Mouse (Mus musculus) WW6 (cell line): ENCODE measurements around the gene Mapkbp1.
A peak's percentile ranks its signal among the peaks of the same experiment; 100 is the strongest.

Source experiments
- DNase-seq: peaks from one replicate; pipeline ENCODE4 v3.0.0-alpha.2; 2013; ENCODE audit warnings: low read depth, low spot score

The Mapkbp1 gene

DNA sequence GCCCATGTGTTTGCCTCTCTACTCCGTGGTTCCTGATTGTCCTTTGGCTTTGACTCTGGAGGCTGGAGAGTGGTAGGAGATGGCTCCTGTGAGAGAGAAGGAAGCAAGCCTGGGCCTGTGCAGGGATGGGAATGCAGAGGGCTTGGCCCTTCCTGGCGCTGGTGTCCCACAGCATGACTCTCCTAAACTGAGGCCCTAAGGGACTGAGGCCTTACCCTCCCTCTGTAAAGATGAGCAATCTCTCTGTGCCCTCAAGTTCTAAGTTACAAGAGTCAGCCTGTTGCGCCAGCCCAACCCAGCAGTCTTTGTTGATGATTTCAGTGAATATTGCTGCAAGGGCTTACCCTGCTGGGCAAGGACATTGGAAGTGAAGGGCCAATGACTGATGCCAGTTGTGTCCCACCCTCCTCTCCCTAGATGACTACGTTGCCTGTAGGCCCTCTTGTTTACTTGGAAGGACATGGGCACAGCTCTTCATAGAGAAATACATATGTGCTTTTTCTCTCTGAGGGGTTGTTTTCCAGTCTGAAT lies 35.2 kb downstream of the Mapkbp1 start:
- DNase-seq: no peak

GRCm38 (mm10) chr2:120008672-120009071 lies 36.2 kb downstream of the Mapkbp1 start:
- DNase-seq: no peak

DNA sequence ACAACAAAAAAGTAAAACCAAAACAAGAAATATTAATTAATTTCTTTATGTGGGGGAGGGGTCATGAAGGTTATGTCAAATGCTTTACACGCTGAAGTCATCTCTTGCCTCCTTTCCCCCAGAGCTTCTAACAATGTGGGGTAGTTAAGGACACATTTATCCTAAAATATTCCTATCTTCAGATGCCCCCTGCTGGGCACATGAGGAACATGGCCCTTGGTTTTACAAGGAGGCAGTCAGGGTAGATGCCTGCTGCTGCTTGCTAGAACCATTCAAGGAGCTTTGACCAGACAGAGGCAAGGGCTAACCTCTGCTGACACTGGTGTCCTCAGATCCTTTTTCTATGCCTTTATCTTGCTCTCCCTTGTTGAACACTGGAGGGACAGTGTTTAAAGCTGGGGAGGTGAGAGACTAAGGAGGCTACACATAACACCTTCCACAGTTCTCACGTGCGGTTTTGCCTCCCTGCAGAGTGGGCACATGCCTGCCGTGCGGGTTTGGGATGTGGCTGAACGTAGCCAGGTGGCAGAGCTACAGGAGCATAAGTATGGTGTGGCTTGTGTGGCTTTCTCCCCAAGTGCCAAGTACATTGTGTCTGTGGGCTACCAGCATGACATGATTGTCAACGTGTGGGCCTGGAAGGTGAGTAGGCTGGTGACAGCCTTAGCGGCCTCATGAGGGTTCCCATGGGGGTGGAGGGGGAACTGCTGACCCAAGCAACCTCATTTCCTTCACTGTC lies 39.1 kb downstream of the Mapkbp1 start:
- no peak for DNase-seq

DNA sequence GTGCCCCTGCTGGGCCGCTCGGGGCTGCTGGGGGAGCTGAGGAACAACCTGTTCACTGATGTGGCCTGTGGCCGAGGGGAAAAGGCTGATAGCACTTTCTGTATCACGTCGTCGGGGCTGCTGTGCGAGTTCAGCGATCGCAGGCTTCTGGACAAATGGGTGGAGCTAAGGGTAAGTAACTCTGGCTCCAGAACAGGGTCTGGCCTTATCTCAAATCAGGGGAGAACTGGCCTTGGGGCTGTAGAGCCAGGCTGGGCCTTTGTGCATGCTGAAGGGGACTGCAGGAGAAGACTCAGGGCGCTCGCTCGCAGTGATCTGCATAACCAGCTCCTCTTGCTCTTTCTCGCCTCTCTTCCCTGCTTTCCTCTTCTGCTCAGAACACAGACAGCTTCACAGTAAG lies 40.4 kb downstream of the Mapkbp1 start:
- no peak for DNase-seq

GRCm38 (mm10) chr2:120013831-120014486 lies 41.5 kb downstream of the Mapkbp1 start:
- no peak for DNase-seq

GRCm38 (mm10) chr2:120015882-120016281 lies 43.4 kb downstream of the Mapkbp1 start:
- no peak for DNase-seq

DNA sequence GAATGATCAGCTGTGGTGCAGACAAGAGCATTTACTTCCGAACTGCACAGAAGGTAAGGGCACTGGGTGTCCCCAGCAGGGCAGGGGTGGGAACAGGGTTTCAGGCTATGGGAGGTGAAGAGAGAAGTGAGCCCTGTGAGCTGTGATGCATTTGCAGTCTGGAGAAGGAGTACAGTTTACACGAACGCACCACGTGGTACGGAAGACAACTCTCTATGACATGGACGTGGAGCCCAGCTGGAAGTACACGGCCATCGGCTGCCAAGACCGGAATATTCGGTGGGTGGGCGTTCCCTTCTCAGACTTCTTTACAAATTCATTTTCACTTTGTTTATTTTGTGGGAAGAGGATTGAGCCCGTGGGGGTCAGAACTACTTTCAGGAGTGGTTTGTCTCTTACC lies 45.1 kb downstream of the Mapkbp1 start:
- DNase-seq: no peak

- DNase-seq: no peak
Measured at GRCm38 (mm10) chr2:120024337-120024736, 51.8 kb downstream of the Mapkbp1 start.

DNA sequence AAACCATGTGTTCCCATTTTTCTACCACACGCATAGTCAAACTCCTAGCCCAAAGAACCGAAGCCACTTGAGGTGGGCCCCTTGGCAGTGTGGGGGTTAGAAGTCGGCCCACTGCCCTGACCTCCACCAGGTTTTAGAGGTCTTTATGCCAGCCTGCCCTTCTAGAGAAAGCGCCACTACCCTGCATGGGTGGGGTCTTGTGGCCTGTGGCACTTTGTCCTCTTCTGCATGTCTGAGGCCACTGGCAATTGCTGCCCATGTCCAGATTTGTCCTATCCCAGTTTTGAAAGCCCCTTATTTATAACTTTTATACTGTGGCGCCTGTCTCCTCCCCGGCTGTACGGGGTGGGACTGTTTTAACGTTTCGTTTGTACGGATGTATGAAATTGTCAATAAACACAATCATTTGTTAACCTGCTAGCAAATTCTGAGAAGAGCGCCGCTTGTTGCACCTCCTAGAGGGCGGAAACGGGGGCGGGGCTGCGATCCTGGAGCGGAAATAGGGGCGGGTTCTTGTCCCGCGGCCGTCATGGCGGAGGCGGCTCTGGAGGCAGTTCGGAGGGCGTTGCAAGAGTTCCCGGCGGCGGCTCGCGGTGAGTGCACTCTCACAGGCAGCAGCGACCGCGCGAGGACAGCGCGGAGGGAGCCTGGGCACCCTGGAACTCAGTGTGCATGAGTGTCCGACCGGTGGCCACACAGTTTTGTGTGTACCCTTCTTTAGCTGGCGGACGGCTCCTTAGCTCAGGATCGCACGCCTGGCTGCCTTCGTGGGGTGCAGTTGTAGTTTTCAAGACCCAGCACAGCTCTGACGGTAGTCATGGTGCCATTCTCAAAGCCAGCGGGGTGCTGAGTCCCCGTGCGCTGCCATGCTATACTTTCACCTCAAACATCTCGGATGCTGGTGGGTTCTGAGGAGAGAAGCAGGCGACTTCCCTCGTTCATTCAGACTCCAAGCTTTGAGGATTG lies 54.8 kb downstream of the Mapkbp1 start, which contains the start of the genes Jmjd7 and Gm28042:
Jmjd7 (plus strand) TSS at position 500 of the 966 bp plus-strand sequence.
Gm28042 (plus strand) TSS at position 510 of the 966 bp plus-strand sequence.
- peak; percentile 52 for DNase-seq

- no peak for DNase-seq
Measured at GRCm38 (mm10) chr2:120027950-120028331, 55.4 kb downstream of the Mapkbp1 start.

DNA sequence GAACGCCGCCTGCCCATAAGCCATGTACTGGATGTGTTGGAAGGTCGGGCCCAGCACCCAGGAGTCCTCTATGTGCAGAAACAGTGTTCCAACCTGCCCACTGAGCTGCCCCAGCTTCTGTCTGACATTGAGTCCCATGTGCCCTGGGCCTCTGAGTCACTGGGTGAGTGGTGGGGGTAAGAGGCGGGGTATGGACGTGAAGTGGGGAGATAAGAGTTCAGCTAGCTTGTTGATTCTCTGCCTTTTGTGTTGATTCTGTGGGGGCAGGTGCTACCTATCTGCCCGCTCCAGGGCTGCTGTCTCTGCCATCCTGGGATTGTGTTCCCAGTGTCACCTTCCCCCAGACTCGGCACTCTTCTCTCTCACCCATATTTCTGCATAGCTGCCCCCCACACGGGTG lies 57.9 kb downstream of the Mapkbp1 start:
- DNase-seq: no peak

- no peak for DNase-seq
Measured at GRCm38 (mm10) chr2:120032726-120033467, 60.4 kb downstream of the Mapkbp1 start, which contains the start of gene Pla2g4b. TSS of gene Pla2g4b (plus strand) at chr2:120033417.

DNA sequence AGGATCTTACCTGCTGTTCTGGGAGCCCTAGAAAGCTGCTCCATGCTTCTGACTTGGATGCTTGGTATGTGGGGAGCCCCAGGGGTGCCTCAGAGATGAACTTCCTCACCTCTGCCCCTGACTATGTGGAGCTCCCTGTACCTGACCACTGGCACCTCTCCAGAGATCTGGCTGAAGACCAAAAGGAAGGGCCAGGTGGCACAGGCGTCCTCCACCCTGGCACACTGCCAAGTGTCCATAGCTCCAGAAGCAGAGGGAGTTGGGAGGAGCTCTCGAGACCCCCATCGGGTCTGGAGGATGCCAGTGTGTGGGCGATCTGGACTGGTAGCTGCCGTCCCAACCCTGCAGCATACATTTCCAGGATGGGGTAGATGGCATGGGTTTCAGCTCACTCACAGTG lies 61.2 kb downstream of the Mapkbp1 start:
- no peak for DNase-seq

DNA sequence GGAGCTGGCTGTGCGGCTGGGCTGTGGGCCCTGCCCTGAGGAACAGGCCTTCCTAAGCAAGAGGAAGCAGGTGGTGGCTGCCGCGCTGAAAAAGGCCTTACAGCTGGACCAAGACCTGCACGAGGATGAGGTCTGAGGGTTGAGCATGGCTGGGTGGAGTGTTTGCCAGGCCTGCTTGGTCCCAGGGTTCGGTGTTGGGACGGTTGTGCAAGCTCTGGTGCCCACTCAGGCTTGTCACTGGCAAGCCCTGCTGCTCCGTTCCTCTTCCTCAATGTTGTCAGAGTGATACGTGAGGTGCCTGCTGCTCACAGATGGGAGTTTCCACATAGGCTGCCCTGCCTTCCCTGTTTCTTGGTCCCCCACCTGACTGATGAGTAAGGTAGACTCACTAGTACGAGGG lies 65.2 kb downstream of the Mapkbp1 start:
- DNase-seq: no peak

GRCm38 (mm10) chr2:120040991-120041390 lies 68.5 kb downstream of the Mapkbp1 start:
- DNase-seq: no peak

GRCm38 (mm10) chr2:120044101-120044603 lies 71.7 kb downstream of the Mapkbp1 start:
- DNase-seq: peak; percentile 38

DNA sequence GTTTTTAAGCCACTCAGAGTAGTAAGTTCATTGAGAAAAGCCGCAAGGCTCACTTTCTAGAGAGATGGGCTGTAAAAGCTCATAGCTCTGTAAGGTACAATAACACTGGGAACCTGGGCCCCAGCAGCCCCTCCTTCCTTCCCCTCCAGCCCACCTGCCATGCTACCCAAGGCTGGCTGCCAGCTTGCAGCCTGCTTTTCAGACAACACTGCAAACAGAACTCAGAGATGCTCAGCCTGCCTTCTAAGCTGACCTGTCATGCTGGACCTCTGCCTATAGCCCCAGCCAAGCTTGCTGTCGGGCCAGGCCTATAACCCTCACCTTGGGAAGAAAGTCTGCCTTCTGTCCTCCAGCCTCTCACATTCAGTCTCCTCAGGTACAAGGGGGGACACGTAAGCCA lies 72.2 kb downstream of the Mapkbp1 start:
- DNase-seq: no peak

- no peak for DNase-seq
Measured at GRCm38 (mm10) chr2:120046486-120047310, 74.2 kb downstream of the Mapkbp1 start.

- DNase-seq: no peak
Measured at GRCm38 (mm10) chr2:120048173-120048572, 75.7 kb downstream of the Mapkbp1 start.
